Mouse (Mus musculus) monocyte, adult 5-6 weeks (primary cell): ENCODE data around the gene Clip1. TPM values are rescaled to one million over a fixed set of nuclear protein-coding genes. Genes with fewer than 3 reads are reported as not detected.
"Not testable (repeated sequence)": the region's sequence is repeated elsewhere in the genome, so short reads cannot be mapped to it uniquely, and the experiment has no call there.

Experiments used
- ATAC-seq: fragments of 153-309, 156-312 bp; replicated peaks from 2 replicates; pipeline ENCODE4 v1.8.0; 2017; ENCODE audit warnings: mild to moderate bottlenecking; ENCODE audit not compliant: low TSS enrichment, insufficient number of reproducible peaks, severe bottlenecking, poor library complexity, low FRiP score
- total RNA-seq: library from RNA; stranded (forward); fragments of 200-1000, 200-491, 200-594 nt; gene quantifications from 3 replicates; pipeline ENCODE4 v1.2.3, GENCODE M21; 2017

Gene Clip1
- 187 to 211 TPM (median 206 TPM) in 3 replicates for total RNA-seq

DNA sequence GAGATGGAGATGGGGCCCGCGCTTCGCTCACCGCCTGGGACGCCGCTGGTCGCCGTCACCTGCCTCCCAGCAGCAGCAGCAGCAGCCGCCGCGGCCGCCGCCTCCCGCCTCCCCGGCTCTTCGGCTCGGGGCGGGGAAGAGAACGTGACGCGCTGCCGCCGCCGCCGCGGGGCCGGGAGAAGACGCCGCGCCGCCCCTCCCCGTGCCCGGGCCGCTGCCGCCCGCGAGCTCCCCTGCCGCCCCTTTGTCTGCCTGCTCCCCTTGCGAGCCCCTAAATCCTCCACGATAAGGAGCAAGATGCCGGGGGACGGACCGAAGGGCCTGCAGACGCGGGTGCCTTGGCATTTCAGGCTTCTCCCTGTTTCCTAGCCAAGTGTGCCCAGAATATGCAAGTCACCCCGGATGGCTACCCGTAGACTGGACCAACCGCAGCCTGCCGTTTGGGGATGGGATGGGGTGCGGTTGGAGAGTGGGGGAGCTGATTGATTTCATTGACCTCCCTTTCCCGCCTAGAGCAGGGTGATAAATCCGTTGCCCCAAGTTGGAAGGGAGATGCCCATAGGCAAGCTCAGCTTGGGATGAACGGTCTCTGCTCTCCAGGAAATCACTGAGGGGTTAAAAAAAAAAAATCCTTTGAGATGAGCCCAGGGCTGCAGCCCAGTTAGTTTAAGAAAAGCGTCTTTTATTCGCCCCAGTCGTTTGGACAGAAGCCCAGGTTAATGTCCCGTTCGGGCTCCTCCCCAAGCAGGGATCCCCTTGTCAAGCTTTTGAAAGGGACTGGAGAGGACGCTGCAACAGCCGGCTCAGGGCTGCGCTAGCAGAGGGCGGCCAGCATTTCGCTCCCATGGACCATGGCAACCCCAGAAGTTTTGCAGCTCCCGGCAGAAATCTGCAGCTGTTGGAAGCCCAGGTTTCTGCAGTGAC is at the start of gene Clip1:
Clip1 (minus strand) TSS at position 398 of the 924 bp plus-strand sequence.
- ATAC-seq: peak; percentile 52

DNA sequence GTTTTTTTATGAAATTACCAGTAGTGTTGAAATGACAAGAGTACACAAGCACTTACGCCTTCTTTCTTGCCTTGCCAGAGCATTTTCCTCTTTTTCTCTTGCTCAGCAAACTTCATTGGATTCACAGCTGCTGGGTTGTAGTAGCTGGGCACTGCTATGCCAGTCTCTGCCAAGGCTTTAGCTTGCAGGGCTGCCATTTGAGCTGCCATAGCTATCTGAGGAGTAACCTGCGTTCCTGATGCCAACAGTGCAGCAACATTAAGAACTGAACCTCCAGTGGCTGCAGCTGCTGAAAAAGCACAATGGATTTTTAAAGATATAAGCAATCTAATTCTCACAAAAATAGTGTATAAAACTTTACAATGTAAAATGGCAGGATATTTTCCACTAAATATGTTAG is 46.6 kb upstream of the Clip1 start:
- ATAC-seq: no peak

DNA sequence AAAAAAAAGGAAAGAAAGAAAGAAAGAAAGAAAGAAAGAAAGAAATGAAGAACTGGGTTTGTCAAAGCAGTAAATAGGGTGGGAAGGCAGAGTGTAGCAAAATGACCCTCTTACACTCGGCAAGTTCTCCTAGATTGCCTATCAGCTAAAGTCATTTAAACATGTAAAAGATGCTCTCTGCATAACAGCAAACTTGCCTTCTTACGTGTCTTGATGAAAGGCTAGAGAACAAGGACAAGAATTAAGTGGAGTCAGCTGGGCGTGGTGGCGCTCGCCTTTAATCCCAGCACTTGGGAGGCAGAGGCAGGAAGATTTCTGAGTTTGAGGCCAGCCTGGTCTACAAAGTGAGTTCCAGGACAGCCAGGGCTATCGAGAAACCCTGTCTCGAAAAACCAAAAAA is 39.4 kb upstream of the Clip1 start:
- ATAC-seq: not testable (repeated sequence)

- peak; percentile 100 for ATAC-seq
Observed at GRCm38 (mm10) chr5:123720328-123721311, 36.2 kb upstream of the Clip1 start, which contains the start of gene Zcchc8. TSS of gene Zcchc8 (minus strand) at chr5:123721100.

DNA sequence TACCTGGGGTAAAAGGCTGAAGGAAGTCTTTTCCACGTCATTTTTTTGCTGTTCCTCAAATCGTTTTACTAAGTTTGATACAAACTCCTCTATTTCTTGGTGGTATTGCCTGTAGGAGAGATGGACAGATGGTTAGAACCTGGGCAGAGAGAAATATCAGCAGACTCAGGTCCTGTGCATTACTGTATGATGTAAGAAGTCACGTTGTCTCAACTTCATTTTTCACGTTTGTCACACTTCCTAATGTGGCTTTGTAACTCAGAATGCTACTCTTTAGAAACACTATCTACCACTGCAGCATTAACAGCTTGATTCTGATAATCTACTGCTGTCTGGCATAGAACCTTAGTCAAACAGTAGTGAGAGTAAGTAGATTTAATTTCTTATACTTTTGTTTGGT is 30.2 kb upstream of the Clip1 start:
- ATAC-seq: peak; percentile 42; the same call in 1 of the 2 replicates

- ATAC-seq: peak; percentile 96
Observed at GRCm38 (mm10) chr5:123713782-123714181, 29.4 kb upstream of the Clip1 start.

DNA sequence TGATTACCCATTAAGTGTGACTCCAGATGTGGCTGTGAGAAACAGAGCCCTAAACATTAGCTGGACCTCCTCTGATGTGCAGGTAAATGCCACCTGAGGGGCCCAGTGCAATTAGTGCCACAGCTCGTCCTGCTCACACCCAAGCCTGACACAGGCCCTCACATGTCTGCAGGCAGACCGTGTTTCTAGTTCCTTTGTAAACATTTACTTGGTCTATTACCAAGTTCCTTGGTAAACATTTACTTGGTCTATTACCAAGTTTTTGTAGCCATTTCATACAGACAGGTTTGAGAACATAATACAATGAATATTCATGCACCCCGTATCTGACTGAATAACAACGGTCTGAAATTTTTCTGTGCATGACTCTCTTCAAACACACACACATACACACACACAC is 25.2 kb upstream of the Clip1 start:
- ATAC-seq: no peak

DNA sequence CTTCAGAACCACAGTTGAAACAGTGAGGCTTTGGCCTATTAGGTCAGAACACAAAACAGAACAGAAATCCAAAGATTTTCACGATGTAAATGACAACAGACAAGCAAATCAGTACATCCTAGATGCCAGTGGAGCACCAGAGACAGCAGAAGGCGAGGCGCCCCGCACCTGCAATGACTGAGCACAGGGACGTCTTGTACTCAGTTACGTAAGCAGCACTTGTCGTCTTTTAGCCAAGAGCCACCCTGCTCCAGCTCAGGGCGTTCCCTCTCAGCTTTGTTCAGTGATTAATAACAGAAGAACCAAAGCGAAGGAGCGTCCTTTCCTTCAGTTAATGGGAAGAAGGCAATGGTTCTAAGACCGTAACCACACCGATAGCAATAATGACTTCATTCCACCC is 24.2 kb upstream of the Clip1 start:
- ATAC-seq: no peak

GRCm38 (mm10) chr5:123700625-123701024 is 16.2 kb upstream of the Clip1 start:
- ATAC-seq: no peak

GRCm38 (mm10) chr5:123699198-123699597 is 14.8 kb upstream of the Clip1 start:
- peak; percentile 70 for ATAC-seq

GRCm38 (mm10) chr5:123696961-123697360 is 12.5 kb upstream of the Clip1 start:
- no peak for ATAC-seq

- no peak for ATAC-seq
Observed at GRCm38 (mm10) chr5:123696244-123696643, 11.8 kb upstream of the Clip1 start.

DNA sequence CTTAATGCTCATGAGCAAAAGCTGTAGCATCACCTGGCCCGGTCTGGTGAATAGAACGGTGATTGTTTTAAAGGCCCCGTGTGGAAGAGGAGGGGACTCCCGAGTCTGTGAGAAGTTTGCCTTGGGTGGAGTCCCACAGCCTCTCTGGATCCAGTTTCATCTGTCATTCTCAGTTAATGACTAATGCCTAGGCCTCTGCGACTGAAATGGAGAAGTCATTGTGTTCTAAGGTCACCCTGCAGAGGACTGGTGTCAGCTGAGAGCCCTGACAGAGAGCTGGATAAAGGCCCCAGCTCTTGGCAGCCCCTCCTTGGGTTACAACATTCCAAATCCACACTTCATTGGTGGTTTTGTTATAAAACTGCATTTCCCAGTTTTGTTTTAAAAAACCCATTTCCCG is 10.1 kb upstream of the Clip1 start:
- ATAC-seq: peak; percentile 89

GRCm38 (mm10) chr5:123683377-123684220 is 819 bp downstream of the Clip1 start:
- ATAC-seq: no peak

- no peak for ATAC-seq
Observed at GRCm38 (mm10) chr5:123683043-123683376, 1.4 kb downstream of the Clip1 start.

DNA sequence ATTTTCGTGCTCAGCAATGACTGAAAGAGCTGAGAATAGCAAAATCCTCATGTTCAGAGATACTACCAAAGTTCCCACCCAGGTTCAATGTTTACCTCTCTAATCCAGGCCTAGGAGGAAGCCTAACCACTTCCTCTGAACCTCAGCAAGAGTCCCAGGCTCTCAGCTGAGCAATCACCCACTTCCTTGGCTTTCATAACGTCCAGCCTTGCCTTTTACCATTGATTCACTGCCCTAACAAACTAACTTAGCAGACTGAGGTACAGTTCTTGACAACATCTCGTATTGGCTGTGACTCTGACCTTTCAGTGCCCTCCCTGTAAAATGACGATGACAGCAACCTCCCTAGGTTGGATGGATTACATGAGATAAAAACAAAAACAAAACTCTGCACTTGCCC is 2.0 kb downstream of the Clip1 start:
- ATAC-seq: peak; percentile 83

DNA sequence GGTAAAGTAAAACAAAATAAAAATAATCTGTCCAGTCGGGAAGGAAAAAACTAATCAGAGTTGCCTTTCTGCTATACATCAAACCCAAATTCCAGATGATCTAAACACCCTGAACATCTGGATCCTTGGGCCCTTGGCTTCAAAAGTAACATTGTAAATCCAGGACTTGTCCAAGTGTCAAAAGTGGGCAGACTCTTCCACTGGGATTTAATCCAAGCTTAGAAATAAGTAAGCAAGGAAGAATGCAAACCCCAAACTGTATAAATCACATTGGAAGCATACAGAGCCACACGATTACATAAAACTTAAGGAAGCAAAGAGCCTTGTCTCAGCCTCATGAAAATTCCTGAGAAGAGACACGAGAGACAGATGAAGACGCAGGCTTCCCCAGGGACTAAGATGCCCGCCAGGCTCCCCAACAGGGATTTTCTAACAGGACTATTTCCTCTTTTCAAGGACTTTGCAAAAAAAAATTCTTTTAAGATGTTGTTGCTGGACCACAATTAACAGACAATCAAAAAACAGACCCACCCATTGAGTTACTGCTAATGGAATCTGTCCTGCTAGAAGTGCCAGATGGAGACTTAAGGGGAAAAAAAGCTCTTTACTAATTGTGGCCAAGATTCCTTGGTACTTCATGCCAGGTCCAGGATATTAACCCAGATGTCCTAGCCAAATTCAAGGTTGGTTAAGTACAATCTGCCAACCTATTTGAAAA is 4.7 kb downstream of the Clip1 start:
- ATAC-seq: no peak

GRCm38 (mm10) chr5:123679106-123679505 is 5.3 kb downstream of the Clip1 start:
- no peak for ATAC-seq
